Mouse (Mus musculus) thymus, adult 2 months (tissue): ENCODE results near the gene Sh3rf1. TPM values are rescaled to one million over a fixed set of nuclear protein-coding genes. Genes with fewer than 3 reads are reported as not detected.

ENCODE experiments used
- DNase-seq: peaks from one replicate; pipeline ENCODE4 v3.0.0; 2021
- H3K27ac ChIP-seq: fragments of 200-500 bp; 2 replicates; pipeline ENCODE4 v1.5.1; 2012; ENCODE audit warnings: low read length, control low read depth; ENCODE audit not compliant: control insufficient read depth, insufficient read depth
- H3K27me3 ChIP-seq: fragments of 200-500 bp; 2 replicates; pipeline ENCODE4 v1.6.1; 2012; ENCODE audit warnings: mild to moderate bottlenecking, low read length, moderate library complexity, mixed read lengths; ENCODE audit not compliant: control insufficient read depth, insufficient read depth
- H3K36me3 ChIP-seq: fragments of 200-500 bp; 2 replicates; pipeline ENCODE4 v1.6.1; 2012; ENCODE audit warnings: mild to moderate bottlenecking, low read length, moderate library complexity; ENCODE audit not compliant: control insufficient read depth, insufficient read depth
- H3K4me1 ChIP-seq: fragments of 200-500 bp; replicated peaks from 2 replicates; pipeline ENCODE4 v1.6.1; 2012; ENCODE audit warnings: low read length; ENCODE audit not compliant: control insufficient read depth, insufficient read depth
- H3K4me3 ChIP-seq: fragments of 200-500 bp; 2 replicates; pipeline ENCODE4 v1.5.1; 2012; ENCODE audit warnings: mild to moderate bottlenecking, low read length, control low read depth, moderate library complexity; ENCODE audit not compliant: control insufficient read depth, insufficient read depth
- CTCF ChIP-seq: fragments of 200-500 bp; IDR thresholded peaks from 2 replicates; pipeline ENCODE4 v1.5.1; 2012; ENCODE audit warnings: mild to moderate bottlenecking, control low read depth, low read length, moderate library complexity, borderline replicate concordance; ENCODE audit not compliant: control insufficient read depth, poor library complexity, insufficient read depth; ENCODE audit errors: extremely low read depth
- POLR2A ChIP-seq: fragments of 200-500 bp; IDR thresholded peaks from 2 replicates; pipeline ENCODE4 v1.6.1; 2012; ENCODE audit warnings: mild to moderate bottlenecking, low read length, control low read depth, moderate library complexity; ENCODE audit not compliant: control insufficient read depth, poor library complexity, insufficient read depth; ENCODE audit errors: extremely low read depth
- WGBS: fragments of 180-500 bp; shearing (Covaris S2); methylation state at CpG from one replicate; pipeline ENCODE4 v1.1.7; 2018; 5-methylcytosine and 5-hydroxymethylcytosine counted together
- polyA plus RNA-seq: library from polyadenylated mRNA; depleted of rRNA; stranded (reverse); fragments of >200 nt; gene quantifications from 2 replicates; pipeline ENCODE4 v1.2.3, GENCODE M21; 2012

Sh3rf1 gene
- polyA plus RNA-seq, 1 experiment, result 7.6 TPM

DNA sequence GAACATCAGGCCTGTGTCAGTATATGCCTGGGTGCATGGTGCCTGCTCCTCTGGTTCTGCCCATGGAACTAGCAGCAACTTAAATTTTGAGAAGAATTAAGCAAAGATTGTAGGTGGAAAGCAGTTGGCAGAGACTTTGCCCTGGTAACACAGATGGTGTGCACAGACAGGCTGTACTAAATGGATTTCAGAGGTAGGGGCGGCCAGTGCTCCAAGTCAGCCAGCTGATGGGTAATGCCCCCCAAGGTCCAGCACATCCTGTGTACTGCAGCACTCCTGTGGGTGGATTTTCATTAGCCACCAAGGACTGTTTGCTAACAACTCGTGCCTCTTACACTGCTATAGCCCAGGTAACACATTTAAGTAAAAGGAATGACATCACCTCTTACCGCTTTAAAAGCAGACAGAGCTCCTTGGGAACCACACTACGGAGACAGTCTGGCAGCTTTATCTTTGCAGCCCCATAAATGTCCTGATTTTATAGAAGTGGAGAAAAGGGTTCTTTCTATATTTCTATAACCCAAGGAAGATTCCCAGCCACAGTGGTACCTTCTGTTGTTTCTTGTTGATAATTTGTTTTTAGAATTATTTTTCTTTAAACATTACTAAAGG is 82.9 kb downstream of the Sh3rf1 start:
- TF ChIP-seq POLR2A (no peak), CTCF (no peak)
- Histone ChIP-seq H3K36me3 (no peaks in the 10 kb centered on the region), H3K27me3 (no peaks in the 10 kb centered on the region), H3K4me1 (no peaks in the 10 kb centered on the region), H3K27ac (no peak overlapping the region), H3K4me3 (no peak overlapping the region)
- no peak for DNase-seq
- 95% methylated on average over 4 of the region's 4 CpGs for WGBS

DNA sequence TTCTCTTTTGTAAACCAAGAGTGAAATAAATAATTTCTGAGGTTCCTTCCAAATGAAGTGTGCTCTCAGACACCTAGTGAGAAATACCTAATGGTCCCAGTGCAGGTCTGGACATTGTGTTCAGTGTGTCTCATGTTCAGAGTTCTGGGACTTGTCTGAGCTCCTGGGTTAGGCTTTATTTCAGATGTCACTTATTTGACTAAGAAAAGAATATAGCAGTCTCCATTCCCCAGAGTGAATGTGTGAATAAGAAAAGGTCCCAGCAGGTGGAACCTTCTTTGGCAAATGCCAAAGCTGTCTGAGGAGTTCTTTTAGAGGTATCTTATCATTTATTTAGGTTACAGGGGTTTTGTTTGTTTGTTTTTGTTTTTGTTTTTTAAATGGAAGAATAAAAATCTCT is 85.2 kb downstream of the Sh3rf1 start:
- TF ChIP-seq POLR2A, result no peak
- no peak for TF ChIP-seq CTCF
- no peak for DNase-seq

DNA sequence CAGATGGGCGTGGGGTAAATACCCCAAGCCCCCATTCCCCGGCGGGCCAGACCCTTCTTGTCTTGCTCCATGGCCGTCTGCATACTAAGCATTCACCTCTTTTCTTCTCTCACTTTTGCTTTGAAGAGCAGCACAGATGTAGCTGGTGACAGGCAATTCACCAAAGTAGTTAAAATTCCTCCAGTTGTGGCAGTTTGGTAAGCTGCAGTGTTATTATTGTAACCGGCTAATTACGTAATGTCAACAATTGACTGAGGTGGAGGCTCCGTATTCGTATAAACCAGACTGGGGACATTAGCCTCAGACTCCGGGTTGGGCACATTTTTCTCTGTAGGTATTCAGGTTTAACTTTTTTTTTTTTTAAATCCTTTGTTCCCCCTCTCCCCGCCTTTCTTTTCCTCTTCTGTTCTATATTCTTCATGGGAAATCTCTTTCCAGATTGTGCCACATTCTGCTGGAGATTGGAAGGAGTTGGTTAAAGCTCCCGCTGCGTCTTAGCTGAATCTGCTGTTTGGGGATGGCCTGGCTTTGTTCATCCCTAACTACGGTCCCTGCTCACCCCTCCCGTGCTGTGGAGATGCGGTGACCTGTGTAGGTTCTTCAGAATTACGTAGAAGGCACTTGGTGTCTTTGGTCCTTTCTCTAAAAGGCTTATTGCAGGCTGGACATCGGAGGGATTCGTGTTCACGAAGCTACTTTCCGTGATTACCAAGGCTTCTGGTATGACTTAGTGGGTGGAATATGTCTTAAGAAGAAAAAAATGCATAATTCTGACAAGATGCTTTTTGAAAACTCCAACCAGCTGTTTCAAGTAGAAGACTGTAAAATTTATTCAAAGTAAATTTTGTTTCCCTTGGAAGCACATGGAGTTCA is 86.1 kb downstream of the Sh3rf1 start:
- TF ChIP-seq CTCF, result no peak
- TF ChIP-seq POLR2A, result no peak
- Histone ChIP-seq H3K36me3 (no peaks in the 10 kb centered on the region), H3K4me1 (no peaks in the 10 kb centered on the region), H3K27ac (no peak overlapping the region), H3K27me3 (no peaks in the 10 kb centered on the region), H3K4me3 (no peak overlapping the region)
- 95% methylated on average over 20 of the region's 20 CpGs for WGBS
- no peak for DNase-seq

More for the DNA sequence above, 85.2 kb downstream of the Sh3rf1 start:
- H3K4me1 ChIP-seq, result no peaks in the 10 kb centered on the region
- H3K27me3 ChIP-seq, result no peaks in the 10 kb centered on the region
- no peaks in the 10 kb centered on the region for H3K36me3 ChIP-seq
- no peak overlapping the region for H3K27ac ChIP-seq
- no peak overlapping the region for H3K4me3 ChIP-seq

DNA sequence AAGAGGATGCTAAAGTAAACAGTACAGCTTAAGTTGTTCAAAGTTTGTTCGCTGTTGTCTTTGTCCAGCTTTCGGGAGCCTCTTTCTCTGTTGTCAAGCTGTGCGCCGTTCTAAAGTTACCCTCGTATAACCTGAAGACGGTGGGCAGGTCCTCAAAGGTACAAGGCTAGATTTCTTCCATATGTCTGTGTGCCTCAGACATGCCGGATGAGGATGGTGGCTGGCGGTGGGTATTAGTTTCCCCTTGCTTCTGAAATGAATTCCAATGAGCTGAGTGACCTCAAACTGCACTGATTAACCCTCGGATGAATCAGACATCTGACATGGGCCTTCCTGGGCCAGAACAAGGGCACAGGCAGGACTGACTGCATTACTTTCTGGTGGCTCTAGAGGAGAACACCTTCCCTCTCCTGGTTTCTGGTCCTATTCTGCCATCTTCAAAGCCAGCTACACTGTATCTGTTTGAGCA is 86.8 kb downstream of the Sh3rf1 start:
- H3K36me3 ChIP-seq, result no peaks in the 10 kb centered on the region
- WGBS, result 96% methylated on average over 9 of the region's 9 CpGs
- no peak for DNase-seq
- H3K27ac ChIP-seq, result no peak overlapping the region
- no peak for TF ChIP-seq CTCF
- TF ChIP-seq POLR2A, result no peak
- H3K4me3 ChIP-seq, result no peak overlapping the region
- no peaks in the 10 kb centered on the region for H3K4me1 ChIP-seq
- H3K27me3 ChIP-seq, result no peaks in the 10 kb centered on the region

DNA sequence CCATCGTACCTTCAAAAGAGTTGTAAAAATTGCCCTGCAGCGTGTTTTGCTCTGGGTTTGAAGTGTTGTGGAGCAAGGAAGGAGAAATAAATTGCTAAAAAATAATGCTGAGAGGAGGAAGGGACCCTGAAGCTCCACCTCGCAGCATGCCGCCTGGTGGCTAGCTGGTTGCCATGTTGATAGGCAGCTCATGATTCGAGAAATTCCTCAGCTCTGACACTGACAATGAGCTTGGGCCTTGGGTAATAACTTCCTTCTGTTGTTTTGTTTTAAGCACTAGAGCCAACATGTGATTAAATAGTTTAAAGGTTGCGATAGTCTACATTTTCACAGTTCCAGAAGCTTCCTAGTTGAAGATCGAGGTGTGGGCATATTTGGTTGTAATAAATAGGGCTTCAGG is 89.3 kb downstream of the Sh3rf1 start:
- H3K4me3 ChIP-seq, result no peak overlapping the region
- TF ChIP-seq POLR2A, result no peak
- TF ChIP-seq CTCF, result no peak
- no peaks in the 10 kb centered on the region for H3K36me3 ChIP-seq
- H3K27ac ChIP-seq, result no peak overlapping the region
- H3K27me3 ChIP-seq, result no peaks in the 10 kb centered on the region
- WGBS, result 95% methylated on average over 7 of the region's 7 CpGs
- DNase-seq, result no peak
- no peaks in the 10 kb centered on the region for H3K4me1 ChIP-seq

DNA sequence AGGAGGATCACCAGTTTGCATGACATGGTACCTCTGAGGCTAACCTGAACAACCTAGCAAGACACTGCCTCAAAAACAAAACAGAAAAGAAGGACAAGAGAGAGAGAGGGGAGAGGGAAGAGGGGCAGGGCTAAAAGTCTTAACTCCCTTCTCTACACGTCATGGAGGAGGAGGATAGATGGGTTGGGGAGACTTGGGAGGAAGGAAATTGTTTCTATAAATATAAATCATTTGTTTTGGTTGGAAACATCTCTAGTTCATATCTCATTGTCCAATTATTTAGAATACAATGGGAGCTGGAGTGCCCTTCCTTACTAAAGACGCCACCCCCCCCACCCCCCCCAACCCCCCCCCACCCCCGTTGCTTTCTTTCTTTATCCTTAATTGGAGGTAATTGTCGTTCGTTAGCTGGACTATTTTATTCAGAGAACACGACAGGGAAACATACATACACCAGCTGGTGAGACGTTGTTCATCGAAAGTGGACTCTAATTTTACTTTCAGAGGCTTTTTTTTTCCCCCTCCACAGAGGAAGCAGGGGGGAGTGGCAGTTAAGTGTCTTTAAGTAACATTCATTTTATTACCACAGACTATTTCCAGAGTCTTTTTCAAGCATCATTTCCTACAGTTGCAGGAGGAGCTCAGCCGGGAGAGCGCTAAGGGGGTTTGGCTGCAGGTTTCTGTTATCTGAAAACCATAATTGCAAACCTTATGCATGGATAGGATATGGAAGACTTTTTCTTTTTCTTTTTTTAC is 92.5 kb downstream of the Sh3rf1 start:
- Histone ChIP-seq H3K4me3 (no peak overlapping the region), H3K36me3 (no peaks in the 10 kb centered on the region), H3K27ac (no peak overlapping the region), H3K27me3 (no peaks in the 10 kb centered on the region), H3K4me1 (no peaks in the 10 kb centered on the region)
- DNase-seq, result no peak
- no peak for TF ChIP-seq CTCF
- no peak for TF ChIP-seq POLR2A
- WGBS, result 41% methylated on average over 10 of the region's 10 CpGs
